Mouse (Mus musculus) liver, postnatal 0 days (tissue): ENCODE data around the gene Snx8.

Experiments
- CTCF ChIP-seq: sonication (generic); IDR thresholded peaks from 2 replicates; pipeline ENCODE4 v1.5.1; 2016; ENCODE audit warnings: antibody characterized with exemption, low read depth
- EP300 ChIP-seq: IDR thresholded peaks from 2 replicates; pipeline ENCODE4 v1.6.1; 2016; ENCODE audit warnings: antibody characterized with exemption, low read depth, mild to moderate bottlenecking

DNA sequence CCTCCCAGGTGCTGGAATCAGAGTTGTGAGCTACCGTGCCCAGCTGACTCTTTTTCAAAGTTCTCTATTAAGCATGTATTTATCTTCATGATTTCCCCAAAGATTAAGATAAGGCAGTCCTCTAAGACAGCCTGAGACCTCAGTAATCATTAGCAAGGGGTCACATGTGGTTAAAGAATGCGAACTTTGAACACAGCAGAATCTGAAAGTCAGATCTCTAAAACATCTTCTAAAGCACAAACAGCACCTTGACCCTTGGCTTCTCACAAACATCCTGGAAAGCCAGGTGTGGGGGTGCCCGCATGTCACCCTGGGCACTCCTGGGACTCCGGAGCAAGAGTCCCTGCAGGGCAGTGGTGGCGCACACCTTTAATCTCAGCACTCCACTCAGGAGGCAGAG is 24.6 kb downstream of the Snx8 start:
- TF ChIP-seq CTCF (no peak), EP300 (no peak)
